Mouse (Mus musculus): Measurements from ENCODE around the gene Limk1. TPM values are rescaled to one million over a fixed set of nuclear protein-coding genes. Genes with fewer than 3 reads are reported as not detected.

Limk1 gene
- polyA plus RNA-seq, 1 experiment from 2014 or later, result 0.59 TPM

DNA sequence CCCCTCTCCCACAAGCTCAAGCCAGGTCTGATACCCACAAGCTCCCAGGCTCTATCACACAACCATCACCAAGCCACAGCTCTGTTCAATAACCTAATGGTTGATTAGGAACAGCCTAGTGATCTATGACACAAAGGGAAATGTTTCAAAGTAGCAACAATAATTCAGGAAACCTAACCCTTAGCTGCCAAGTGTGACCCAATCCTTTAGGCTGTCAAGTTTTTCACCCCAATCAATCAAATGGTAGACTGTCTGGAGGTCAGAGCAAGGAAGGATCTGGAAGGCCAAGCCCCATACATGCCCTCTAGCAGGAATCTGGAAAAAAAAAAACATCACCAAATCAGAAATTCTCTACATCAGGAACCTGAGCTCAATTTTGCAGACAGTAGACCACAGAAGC, 57.6 kb downstream of the Limk1 start:
- peaks cover 60% of the 10 kb centered on the region for H3K36me3 ChIP-seq (replicated peaks; ENCODE audit: insufficient read depth, low read length)
- ATAC-seq, result no peak

GRCm38 (mm10) chr5:134629508-134629907, 58.9 kb downstream of the Limk1 start:
- Histone ChIP-seq H3K36me3 (replicated peaks; ENCODE audit: insufficient read depth, low read length) (peaks cover 63% of the 10 kb centered on the region), H3K4me2 (ENCODE audit: low read depth, low read length) (no peak overlapping the region), H3K27ac (ENCODE audit: low read depth) (no peak overlapping the region), H3K27me3 (ENCODE audit: insufficient read depth, low read length) (no peaks in the 10 kb centered on the region), H3K4me3 (ENCODE audit: low read depth, low read length) (no peak overlapping the region), H3K9me3 (ENCODE audit: low read length) (no peaks in the 10 kb centered on the region), H3K4me1 (ENCODE audit: insufficient read depth) (peaks cover 25% of the 10 kb centered on the region), H3K9ac (replicated peaks) (no peak overlapping the region)
- DNase-seq (no peak), ATAC-seq (peak; percentile 72)
- WGBS (ENCODE audit: insufficient replicate concordance), result 62% methylated on average over 4 of the region's 4 CpGs
- TF ChIP-seq EP300 (IDR thresholded peaks at IDR 0.05; ENCODE audit: low read depth) (no peak), CTCF (IDR thresholded peaks at IDR 0.05; ENCODE audit: low read depth) (no peak)

More for the DNA sequence above, 57.6 kb downstream of the Limk1 start:
- DNase-seq, result no peak
- Histone ChIP-seq H3K9me3 (ENCODE audit: low read length) (no peaks in the 10 kb centered on the region), H3K27me3 (ENCODE audit: insufficient read depth, low read length) (no peaks in the 10 kb centered on the region), H3K4me3 (ENCODE audit: low read depth, low read length) (no peak overlapping the region), H3K4me2 (ENCODE audit: low read depth, low read length) (no peak overlapping the region), H3K27ac (ENCODE audit: low read depth) (no peak overlapping the region), H3K9ac (replicated peaks) (no peak overlapping the region), H3K4me1 (ENCODE audit: insufficient read depth) (peaks cover 25% of the 10 kb centered on the region)
- TF ChIP-seq EP300 (IDR thresholded peaks at IDR 0.05; ENCODE audit: low read depth), result no peak
- no peak for TF ChIP-seq CTCF (IDR thresholded peaks at IDR 0.05; ENCODE audit: low read depth)

- Histone ChIP-seq H3K27ac (ENCODE audit: low read depth) (no peak overlapping the region), H3K9ac (replicated peaks) (no peak overlapping the region), H3K9me3 (ENCODE audit: low read length) (no peaks in the 10 kb centered on the region), H3K36me3 (replicated peaks; ENCODE audit: insufficient read depth, low read length) (peaks cover 94% of the 10 kb centered on the region), H3K4me2 (ENCODE audit: low read depth, low read length) (no peak overlapping the region), H3K4me1 (ENCODE audit: insufficient read depth) (no peaks in the 10 kb centered on the region), H3K27me3 (ENCODE audit: insufficient read depth, low read length) (no peaks in the 10 kb centered on the region), H3K4me3 (ENCODE audit: low read depth, low read length) (no peak overlapping the region)
- 78% methylated on average over 2 of the region's 2 CpGs for WGBS (ENCODE audit: insufficient replicate concordance)
- TF ChIP-seq EP300 (IDR thresholded peaks at IDR 0.05; ENCODE audit: low read depth) (no peak), CTCF (IDR thresholded peaks at IDR 0.05; ENCODE audit: low read depth) (no peak)
- ATAC-seq (no peak), DNase-seq (no peak)
These were observed 66.3 kb downstream of the Limk1 start for GRCm38 (mm10) chr5:134622069-134622468.

- Histone ChIP-seq H3K9me3 (ENCODE audit: low read length) (no peaks in the 10 kb centered on the region), H3K27me3 (ENCODE audit: insufficient read depth, low read length) (no peaks in the 10 kb centered on the region), H3K4me2 (ENCODE audit: low read depth, low read length) (no peak overlapping the region), H3K9ac (replicated peaks) (no peak overlapping the region), H3K4me1 (ENCODE audit: insufficient read depth) (no peaks in the 10 kb centered on the region), H3K4me3 (ENCODE audit: low read depth, low read length) (no peak overlapping the region), H3K36me3 (replicated peaks; ENCODE audit: insufficient read depth, low read length) (peaks cover 85% of the 10 kb centered on the region), H3K27ac (ENCODE audit: low read depth) (no peak overlapping the region)
- DNase-seq, result no peak
- no peak for ATAC-seq
- WGBS (ENCODE audit: insufficient replicate concordance), result 87% methylated on average over 16 of the region's 16 CpGs
- TF ChIP-seq EP300 (IDR thresholded peaks at IDR 0.05; ENCODE audit: low read depth), result no peak
- TF ChIP-seq CTCF (IDR thresholded peaks at IDR 0.05; ENCODE audit: low read depth), result no peak
These were observed 67.2 kb downstream of the Limk1 start for GRCm38 (mm10) chr5:134621099-134621640.

DNA sequence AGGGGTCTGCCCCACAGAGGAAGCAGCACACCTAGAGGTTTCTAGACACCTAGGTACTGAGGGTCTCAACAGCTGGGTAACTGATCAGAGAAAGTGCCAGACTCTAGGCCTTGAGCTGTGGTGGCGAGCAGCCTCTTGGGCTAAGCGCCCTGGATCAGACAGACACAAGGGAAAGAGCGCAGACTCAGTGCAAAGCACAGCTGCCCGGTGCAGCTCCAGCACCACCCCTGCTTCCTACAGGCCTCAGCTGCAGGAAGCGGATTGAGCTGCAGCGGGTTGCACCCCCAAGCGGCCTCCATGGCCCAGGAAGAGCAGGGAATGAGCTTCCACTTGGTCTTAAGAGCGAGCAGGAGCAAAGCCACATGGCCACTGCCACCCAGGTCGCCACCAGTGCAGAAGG, 67.9 kb downstream of the Limk1 start:
- no peak for DNase-seq
- no peak overlapping the region for H3K9ac ChIP-seq (replicated peaks)
- H3K27me3 ChIP-seq (ENCODE audit: insufficient read depth, low read length), result no peaks in the 10 kb centered on the region
- TF ChIP-seq EP300 (IDR thresholded peaks at IDR 0.05; ENCODE audit: low read depth) (no peak), CTCF (IDR thresholded peaks at IDR 0.05; ENCODE audit: low read depth) (no peak)
- no peak overlapping the region for H3K4me2 ChIP-seq (ENCODE audit: low read depth, low read length)
- peaks cover 79% of the 10 kb centered on the region for H3K36me3 ChIP-seq (replicated peaks; ENCODE audit: insufficient read depth, low read length)
- no peak overlapping the region for H3K27ac ChIP-seq (ENCODE audit: low read depth)
- H3K4me1 ChIP-seq (ENCODE audit: insufficient read depth), result no peaks in the 10 kb centered on the region
- 89% methylated on average over 9 of the region's 9 CpGs for WGBS (ENCODE audit: insufficient replicate concordance)
- H3K9me3 ChIP-seq (ENCODE audit: low read length), result no peaks in the 10 kb centered on the region
- H3K4me3 ChIP-seq (ENCODE audit: low read depth, low read length), result no peak overlapping the region
- no peak for ATAC-seq

GRCm38 (mm10) chr5:134617071-134617470, 71.3 kb downstream of the Limk1 start:
- Histone ChIP-seq H3K4me3 (ENCODE audit: low read depth, low read length) (no peak overlapping the region), H3K27ac (ENCODE audit: low read depth) (no peak overlapping the region), H3K36me3 (replicated peaks; ENCODE audit: insufficient read depth, low read length) (peaks cover 45% of the 10 kb centered on the region), H3K4me1 (ENCODE audit: insufficient read depth) (peaks cover 3% of the 10 kb centered on the region; the same call in 1 of the 2 replicates), H3K27me3 (ENCODE audit: insufficient read depth, low read length) (no peaks in the 10 kb centered on the region), H3K9ac (replicated peaks) (no peak overlapping the region), H3K9me3 (ENCODE audit: low read length) (no peaks in the 10 kb centered on the region), H3K4me2 (ENCODE audit: low read depth, low read length) (no peak overlapping the region)
- WGBS (ENCODE audit: insufficient replicate concordance), result 29% methylated on average over 3 of the region's 3 CpGs
- peak; percentile 79 for DNase-seq
- ATAC-seq, result peak; percentile 40; the same call in 1 of the 2 replicates
- TF ChIP-seq CTCF (IDR thresholded peaks at IDR 0.05; ENCODE audit: low read depth), result peak; percentile 95
- TF ChIP-seq EP300 (IDR thresholded peaks at IDR 0.05; ENCODE audit: low read depth), result no peak
